8 mouse cellular contexts compared by ENCODE assay signal in the genomic region with DNA sequence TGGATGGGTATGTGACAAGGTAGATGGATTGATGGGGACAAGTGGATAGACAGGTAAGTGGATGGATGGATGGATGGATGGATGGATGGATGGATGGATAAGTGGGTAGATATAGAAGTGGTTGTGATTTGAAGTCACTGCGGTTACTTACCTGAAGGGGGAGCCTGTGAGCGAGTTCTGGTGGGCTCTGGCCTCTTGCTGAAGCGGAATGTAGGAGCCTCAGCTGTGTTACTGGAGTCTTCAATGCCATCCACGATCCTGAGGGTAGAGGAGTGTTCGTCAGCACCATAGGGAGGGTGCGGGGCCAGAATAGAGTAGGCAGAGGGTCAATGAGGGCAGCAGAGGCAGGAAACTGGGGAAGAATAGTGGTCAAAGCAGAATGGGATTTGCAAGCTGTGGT. TPM values are rescaled to one million over a fixed set of nuclear protein-coding genes. Genes with fewer than 3 reads are reported as not detected.
DNase-seq lines count a peak whose midpoint lies in the region; ATAC-seq and TF ChIP-seq lines count a peak whose summit lies in the region.
"Had no signal": no experiment of that assay in that cellular context is flagged by ENCODE, and none has a peak within 500 bp of the region (broad histone marks: within the 10 kb centered on the region; RNA-seq: fewer than 3 reads in every experiment).

No protein-coding gene starts in this region.

- no peak overlapping the region for H3K27ac ChIP-seq in ES-E14 (ENCODE audit: insufficient read depth, low read depth, low read length, poor library complexity, severe bottlenecking)
- H3K27ac ChIP-seq in stomach, postnatal 0 days (replicated peaks) = no peak overlapping the region
- H3K27ac ChIP-seq: midbrain, embryonic 12.5 days had no signal

- WGBS in stomach, postnatal 0 days = 10% methylated on average over 6 of the region's 6 CpGs

- H3K4me2 ChIP-seq in stomach, postnatal 0 days (replicated peaks; ENCODE audit: low read depth) = no peak overlapping the region
- H3K4me2 ChIP-seq: midbrain, embryonic 12.5 days had no signal

- H3K9ac ChIP-seq in ES-E14 (ENCODE audit: insufficient read depth, low read depth, low read length, poor library complexity, severe bottlenecking) = no peak overlapping the region
- no peak overlapping the region for H3K9ac ChIP-seq in stomach, postnatal 0 days (ENCODE audit: low read length)
- H3K9ac ChIP-seq: midbrain, embryonic 12.5 days had no signal

- DNase-seq in layer of hippocampus, postnatal 25 days (ENCODE audit: extremely low spot score in 1 of 2, low spot score in 1 of 2) = peak; percentile 29 to 58
- no peak for DNase-seq in layer of hippocampus, adult 11-12 months (ENCODE audit: low spot score)
- peak; percentile 73 for DNase-seq in ES-E14 (ENCODE audit: low read depth, low spot score)
- DNase-seq in cerebellum, adult 18-20 months = peak; percentile 62 to 68
- DNase-seq in heart, postnatal 14 days = peak; percentile 48 to 66
- peak; percentile 75 for DNase-seq in mesoderm, embryonic 11.5 days (ENCODE audit: low read depth, low spot score)
- DNase-seq in stomach, postnatal 0 days (ENCODE audit: low spot score) = peak; percentile 44

- in situ Hi-C loops in ES-E14 (cut with MboI; ENCODE audit: low sequenced_read_pairs in 2 of 2, unreplicated experiment in 2 of 2) = no loop called here

- H3K4me3 ChIP-seq in ES-E14 (ENCODE audit: insufficient read depth in 1 of 2, low read depth in 1 of 2, low read length in 2 of 2, poor library complexity in 1 of 2, severe bottlenecking in 1 of 2) = no peak overlapping the region
- H3K4me3 ChIP-seq in stomach, postnatal 0 days (ENCODE audit: low read depth, low read length) = no peak overlapping the region
- H3K4me3 ChIP-seq: midbrain, embryonic 12.5 days had no signal

- no peaks in the 10 kb centered on the region for H3K27me3 ChIP-seq in stomach, postnatal 0 days (ENCODE audit: control insufficient read depth, insufficient read depth, low read length)

- intact Hi-C loops in heart, postnatal 14 days (cut with DNase I) = loop anchor here (2.0 kb wide), 2 partner anchors 14 to 30 kb away; partner anchors contain the start of gene Kcnh4

- H3K4me1 ChIP-seq in ES-E14 (ENCODE audit: control insufficient read depth in 2 of 2, insufficient read depth in 2 of 2, low read length in 2 of 2, poor library complexity in 1 of 2) = peaks cover 4 to 9% of the 10 kb centered on the region in 2 experiments; a peak in 2 of 4 replicates
- H3K4me1 ChIP-seq in stomach, postnatal 0 days (replicated peaks; ENCODE audit: control insufficient read depth, insufficient read depth) = no peaks in the 10 kb centered on the region
- H3K4me1 ChIP-seq: midbrain, embryonic 12.5 days had no signal

- no peak for TF ChIP-seq EP300 in stomach, postnatal 0 days (optimal IDR thresholded peaks at IDR 0.05)

- no peaks in the 10 kb centered on the region for H3K36me3 ChIP-seq in ES-E14 (ENCODE audit: control insufficient read depth, insufficient read depth, low read length, poor library complexity, severe bottlenecking)
- no peaks in the 10 kb centered on the region for H3K36me3 ChIP-seq in stomach, postnatal 0 days (ENCODE audit: control insufficient read depth, insufficient read depth, low read length)

- H3K9me3 ChIP-seq in ES-E14 (ENCODE audit: control insufficient read depth, insufficient read depth, low read depth, low read length) = no peaks in the 10 kb centered on the region
- H3K9me3 ChIP-seq in stomach, postnatal 0 days (ENCODE audit: control insufficient read depth, low read length) = no peaks in the 10 kb centered on the region
- H3K9me3 ChIP-seq: midbrain, embryonic 12.5 days had no signal

- ATAC-seq in stomach, postnatal 0 days (ENCODE audit: low FRiP score, low TSS enrichment) = no peak

- peak; percentile 77 for TF ChIP-seq CTCF in stomach, postnatal 0 days (IDR thresholded peaks at IDR 0.05; ENCODE audit: low read depth)

TF ChIP-seq in ES-E14, 5 proteins besides CTCF, POLR2A, EP300 and RAD21:
- TF ChIP-seq HCFC1 (IDR thresholded peaks at IDR 0.05; ENCODE audit: borderline replicate concordance, insufficient read depth, low read length) (no peak), MAFK (IDR thresholded peaks at IDR 0.05; ENCODE audit: insufficient read depth, low read depth, low read length) (no peak), CHD2 (IDR thresholded peaks at IDR 0.05; ENCODE audit: low read depth, low read length) (no peak), ZC3H11A (IDR thresholded peaks at IDR 0.05; ENCODE audit: borderline replicate concordance, low read depth, low read length) (no peak), ZNF384 (IDR thresholded peaks at IDR 0.05; ENCODE audit: low read depth, low read length) (no peak)

RNA-seq across cellular contexts. Expression of gene Rab5c, which starts 7.1 kb away (rescaled TPM):
- total RNA-seq in layer of hippocampus, postnatal 25 days (2021) = 100 to 1,000 TPM; 141 to 152 TPM
- 83.8 and 124 TPM in 2 replicates for total RNA-seq in ES-E14 (2012; rRNA removed)
- 10 to 100 TPM; 70.4 to 74.6 TPM for total RNA-seq in heart, postnatal 14 days (2021)
- 18.4 and 22.0 TPM in 2 replicates for polyA plus RNA-seq in stomach, postnatal 0 days (2015; fragmentation: Nextera tagmentation; extraction: Ambion mirVana)

RNA-seq across cellular contexts. Expression of gene Kcnh4, which starts 14.7 kb away (rescaled TPM):
- total RNA-seq in layer of hippocampus, postnatal 25 days (2021) = 1 to 10 TPM; 1.1 to 1.8 TPM
- total RNA-seq in ES-E14 (2012; rRNA removed) = 0.45 and 0.48 TPM in 2 replicates
- total RNA-seq in heart, postnatal 14 days (2021) = not detected
- 0.06 TPM in 2 replicates for polyA plus RNA-seq in stomach, postnatal 0 days (2015; fragmentation: Nextera tagmentation; extraction: Ambion mirVana)

RNA-seq across cellular contexts. Expression of gene Hcrt, which starts 17.6 kb away (rescaled TPM):
- total RNA-seq in layer of hippocampus, postnatal 25 days (2021) = not detected
- not detected in 2 replicates for total RNA-seq in ES-E14 (2012; rRNA removed)
- not detected for total RNA-seq in heart, postnatal 14 days (2021)
- not detected in 2 replicates for polyA plus RNA-seq in stomach, postnatal 0 days (2015; fragmentation: Nextera tagmentation; extraction: Ambion mirVana)
- polyA plus RNA-seq: midbrain, embryonic 12.5 days had no signal

RNA-seq across cellular contexts. Expression of gene Ghdc, which starts 25.7 kb away (rescaled TPM):
- total RNA-seq in layer of hippocampus, postnatal 25 days (2021) = 1 to 10 TPM; 5.2 to 6.8 TPM
- total RNA-seq in ES-E14 (2012; rRNA removed) = 16.5 and 26.4 TPM in 2 replicates
- 10 to 100 TPM; 12.7 to 13.3 TPM for total RNA-seq in heart, postnatal 14 days (2021)
- 3.6 and 3.9 TPM in 2 replicates for polyA plus RNA-seq in stomach, postnatal 0 days (2015; fragmentation: Nextera tagmentation; extraction: Ambion mirVana)

RNA-seq across cellular contexts. Expression of gene Hspb9, which starts 31.4 kb away (rescaled TPM):
- not detected for total RNA-seq in layer of hippocampus, postnatal 25 days (2021)
- 0.49 and 1.6 TPM in 2 replicates for total RNA-seq in ES-E14 (2012; rRNA removed)
- not detected for total RNA-seq in heart, postnatal 14 days (2021)
- polyA plus RNA-seq in stomach, postnatal 0 days (2015; fragmentation: Nextera tagmentation; extraction: Ambion mirVana) = 0.13 and 0.22 TPM in 2 replicates
